Mouse (Mus musculus): ENCODE data around the gene Slc46a2.

Gene Slc46a2

DNA sequence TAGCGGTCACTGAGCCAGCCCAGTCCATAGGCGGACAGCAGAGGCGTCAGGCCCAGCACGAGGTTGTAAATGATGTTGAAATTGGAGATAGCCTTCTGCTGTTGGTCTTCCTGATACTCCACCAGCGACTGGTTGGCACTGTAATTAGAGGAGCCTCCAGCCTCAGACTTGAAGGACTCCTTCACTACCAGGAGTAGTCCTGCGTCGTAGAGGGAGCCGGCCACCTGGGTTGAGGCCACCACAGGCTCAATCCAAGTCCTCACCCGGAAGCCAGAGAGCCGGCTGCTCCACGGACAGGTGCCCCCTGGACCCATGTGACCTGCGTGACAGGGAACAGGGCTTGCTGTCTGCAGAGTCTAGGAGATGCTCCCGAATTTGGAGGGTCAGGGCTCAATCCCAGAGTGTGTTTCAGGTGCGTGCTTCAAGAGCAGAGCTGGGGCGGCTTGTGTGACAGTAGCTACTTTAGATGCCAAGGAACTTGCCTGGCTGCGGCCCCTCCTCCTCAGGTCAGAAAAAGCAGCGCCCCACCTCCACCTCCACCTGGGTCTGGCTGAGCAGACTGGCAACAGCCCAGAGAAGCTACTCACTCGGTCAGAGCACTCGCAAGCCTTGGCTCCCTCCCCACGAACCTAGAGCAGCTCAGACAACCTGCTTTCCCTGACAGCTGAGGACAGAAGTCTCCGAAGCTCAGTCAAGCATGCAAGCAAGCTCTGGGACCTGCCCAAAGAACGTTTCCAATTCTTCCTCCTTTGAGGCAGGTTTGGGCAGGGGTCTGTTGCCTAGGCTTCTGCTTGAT lies at the start of gene Slc46a2:
TSS of gene Slc46a2 (minus strand) at position 449 of the 796 bp plus-strand sequence.
- DNase-seq (ENCODE audit: low spot score), result peak; percentile 44

DNA sequence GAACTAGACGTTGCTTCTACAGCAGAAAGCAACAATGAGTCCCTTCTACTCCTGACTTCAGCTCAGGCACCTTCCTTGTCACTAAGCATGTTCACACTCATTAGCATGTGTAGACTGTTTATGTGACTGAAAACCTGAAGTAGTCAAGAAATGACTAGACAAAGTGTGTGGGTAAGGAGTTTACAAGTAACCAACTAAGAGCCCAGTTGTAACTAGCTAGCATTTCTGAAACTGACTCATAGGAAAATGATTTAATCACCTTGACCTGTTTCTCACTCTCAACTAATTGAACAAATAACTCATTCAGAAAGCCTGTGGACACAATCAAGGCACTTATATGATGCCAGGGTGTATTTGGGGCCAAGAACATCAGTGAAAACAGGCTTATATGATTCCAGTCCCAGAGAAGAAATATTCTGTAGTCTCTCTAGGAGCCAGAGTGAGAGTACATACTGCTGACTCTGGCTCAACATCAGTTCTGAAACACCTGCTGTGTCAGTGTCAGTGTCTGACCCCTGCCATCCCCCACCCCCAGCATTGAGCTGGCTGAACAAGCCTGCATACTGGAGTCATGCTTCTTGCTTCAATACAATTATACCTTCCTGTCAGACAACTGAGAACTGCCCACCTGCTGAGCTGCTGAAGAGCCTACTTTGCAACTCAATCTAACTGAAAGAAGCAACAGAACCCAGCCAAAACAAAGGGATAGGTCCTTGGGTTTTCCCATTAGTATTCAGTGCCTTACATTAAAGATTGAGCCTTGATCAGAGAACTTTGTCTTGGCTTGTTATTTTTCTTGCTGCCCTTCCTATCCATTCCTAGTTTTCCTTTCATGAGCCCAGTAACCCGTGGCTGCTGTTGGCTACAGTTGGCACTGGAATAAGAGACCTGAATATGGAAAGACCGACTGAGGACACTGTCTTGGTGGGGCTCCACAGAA lies 48.8 kb upstream of the Slc46a2 start, which contains the start of gene Mup6:
TSS of gene Mup6 (plus strand) at position 890 of the 940 bp plus-strand sequence.
- DNase-seq (ENCODE audit: low spot score), result no peak

DNA sequence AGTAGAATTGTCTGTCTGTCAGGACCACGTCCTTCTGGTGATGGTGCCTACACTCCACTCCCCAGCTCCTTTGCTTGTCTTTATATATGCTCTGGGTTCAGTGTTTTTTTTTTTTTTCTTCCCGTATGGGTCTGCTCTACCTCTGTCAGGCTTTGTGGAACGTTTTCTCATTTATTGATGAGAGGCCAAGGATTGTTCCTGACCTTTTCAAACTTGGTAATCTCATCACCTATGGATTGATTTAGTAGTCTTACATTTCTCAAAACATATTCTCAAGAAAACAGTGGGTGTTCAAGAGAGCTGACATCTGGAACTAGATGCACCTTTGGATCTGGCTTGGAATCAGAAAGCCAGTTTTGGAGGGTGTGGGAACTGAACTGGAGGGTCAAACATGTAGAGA lies 45.8 kb upstream of the Slc46a2 start, which contains the start of gene Mup4:
TSS of gene Mup4 (minus strand) at position 101 of the 400 bp plus-strand sequence.
- no peak for DNase-seq (ENCODE audit: low spot score)

DNA sequence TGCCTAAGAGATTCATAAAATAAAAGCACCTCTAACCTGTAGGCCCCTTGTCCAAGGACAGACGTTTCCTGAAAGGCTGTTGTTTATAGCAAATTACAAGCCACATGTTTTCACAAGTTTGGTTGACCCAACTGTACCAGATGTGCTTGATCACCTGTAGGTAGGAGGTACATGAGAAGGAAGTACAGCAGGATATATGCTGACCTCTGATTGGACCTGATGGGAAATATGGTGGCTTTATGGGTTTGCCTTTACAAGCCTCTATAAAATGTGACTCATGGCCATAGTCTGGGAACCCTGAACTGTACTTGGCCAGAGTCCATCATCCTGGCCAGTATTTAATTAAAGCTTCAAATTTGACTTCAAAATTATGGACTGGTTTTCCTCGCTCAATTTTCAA lies 22.7 kb upstream of the Slc46a2 start:
- no peak for DNase-seq (ENCODE audit: low spot score)

DNA sequence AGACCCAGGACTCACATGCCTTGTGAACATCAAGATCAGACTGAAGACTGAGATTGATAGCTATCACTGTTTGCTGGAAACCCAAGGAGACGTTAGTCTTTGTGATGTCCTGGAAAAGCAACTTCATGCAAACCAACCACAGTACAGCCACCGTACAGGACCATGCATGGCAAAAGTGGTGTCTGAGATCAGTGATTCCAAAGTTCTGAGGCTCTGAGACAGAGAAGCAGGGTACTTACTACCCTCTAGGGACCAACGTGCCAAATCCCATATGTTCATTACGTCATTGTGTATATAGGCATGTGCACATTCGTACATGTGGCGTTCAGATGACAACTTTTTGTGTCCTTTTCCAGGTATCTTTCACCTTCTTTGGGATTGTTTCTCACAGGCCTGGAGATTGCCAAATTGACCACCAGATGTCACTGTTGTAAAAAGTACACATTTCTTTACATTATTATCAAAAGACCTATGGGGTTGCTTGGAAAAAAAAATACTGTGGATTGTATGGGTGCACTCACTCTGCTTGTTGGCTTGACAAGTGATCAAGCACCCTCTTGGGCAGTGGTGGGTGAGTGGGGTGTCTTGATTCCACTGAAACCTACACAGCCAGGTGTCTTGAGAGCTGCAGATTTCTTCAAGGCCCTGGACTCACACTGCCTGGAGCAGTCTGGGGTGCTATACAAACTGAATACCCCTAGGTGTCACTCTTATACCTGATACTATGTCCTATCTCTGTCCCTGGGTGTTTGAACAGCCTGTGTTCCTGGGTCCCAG lies 17.8 kb upstream of the Slc46a2 start:
- DNase-seq (ENCODE audit: low spot score), result peak; percentile 22

DNA sequence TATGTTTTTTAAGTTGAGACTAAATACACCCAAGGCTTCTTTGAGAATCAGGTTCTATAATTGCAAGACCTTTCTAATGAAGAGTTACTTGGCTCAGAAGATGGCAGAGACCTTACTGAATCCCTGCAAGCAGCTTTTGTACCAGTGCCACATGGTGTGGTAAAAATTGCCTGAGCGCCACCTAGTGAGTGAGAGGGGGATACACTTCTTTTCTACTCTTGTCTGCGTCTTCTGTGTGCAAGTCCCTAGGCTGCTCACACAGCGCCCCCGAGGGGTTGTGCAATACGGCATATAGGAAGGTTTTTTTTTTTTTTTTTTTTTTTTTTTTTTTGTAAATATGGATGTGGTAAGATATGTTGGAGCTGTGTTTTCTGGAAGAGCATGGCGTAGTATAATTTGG lies 13.5 kb upstream of the Slc46a2 start:
- peak; percentile 78 for DNase-seq (ENCODE audit: low spot score)

DNA sequence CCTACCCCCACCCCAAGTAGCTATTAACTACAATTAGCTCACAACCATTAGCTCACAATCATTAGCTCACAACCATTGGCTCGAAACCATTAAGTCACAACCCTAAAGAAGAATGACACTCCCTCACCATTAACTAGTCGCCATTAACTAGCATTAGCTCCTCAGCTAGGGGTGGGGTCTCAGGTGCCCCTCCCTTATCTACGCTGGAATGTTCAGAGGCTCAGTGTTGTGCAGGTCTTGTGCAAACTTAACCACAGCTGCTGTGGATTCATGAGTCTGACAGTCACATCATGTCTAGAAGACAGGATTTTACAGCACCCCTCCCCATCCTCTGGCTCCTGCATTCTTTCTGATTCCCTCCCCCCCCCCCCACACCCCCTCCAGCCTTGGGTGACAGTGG lies 12.8 kb upstream of the Slc46a2 start:
- DNase-seq (ENCODE audit: low spot score), result no peak

DNA sequence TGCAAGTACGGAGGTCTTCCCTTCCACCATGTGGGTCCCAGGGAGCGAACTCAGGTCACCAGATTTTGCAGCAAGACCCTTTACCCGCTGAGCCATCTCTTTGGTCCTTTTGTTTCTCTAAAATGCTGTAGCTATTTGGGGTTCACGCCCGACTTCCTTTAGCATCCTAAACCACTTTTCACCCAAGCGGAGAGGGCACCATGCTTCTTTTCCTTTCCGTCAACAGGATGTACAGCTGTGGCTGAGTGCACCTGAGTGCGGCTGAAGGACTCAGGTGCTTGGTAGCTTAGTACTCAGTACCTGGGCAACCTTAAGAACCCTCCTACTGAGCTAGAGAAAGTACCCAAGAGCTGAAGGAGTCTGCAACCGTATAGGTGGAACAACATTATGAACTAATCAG lies 10.2 kb upstream of the Slc46a2 start:
- DNase-seq (ENCODE audit: low spot score), result no peak

DNA sequence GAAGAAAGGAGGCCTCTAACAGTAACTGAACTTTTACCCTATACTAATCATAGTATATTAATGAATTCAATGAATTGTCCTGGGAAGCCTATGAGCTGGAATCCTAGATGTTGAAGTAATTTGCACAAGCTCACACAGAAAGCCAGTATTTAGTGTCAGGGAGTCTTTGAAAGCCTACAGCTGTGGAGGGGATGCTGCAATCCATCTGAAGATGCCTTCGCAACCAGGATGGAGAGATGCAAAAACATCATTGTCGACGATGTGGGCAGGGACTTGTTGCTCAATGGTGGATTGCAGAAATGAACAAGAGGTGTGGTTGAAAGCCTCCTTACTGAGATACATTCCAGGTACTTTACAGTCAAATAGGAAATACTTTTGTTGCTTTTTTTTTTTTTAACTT lies 3.1 kb upstream of the Slc46a2 start:
- no peak for DNase-seq (ENCODE audit: low spot score)

DNA sequence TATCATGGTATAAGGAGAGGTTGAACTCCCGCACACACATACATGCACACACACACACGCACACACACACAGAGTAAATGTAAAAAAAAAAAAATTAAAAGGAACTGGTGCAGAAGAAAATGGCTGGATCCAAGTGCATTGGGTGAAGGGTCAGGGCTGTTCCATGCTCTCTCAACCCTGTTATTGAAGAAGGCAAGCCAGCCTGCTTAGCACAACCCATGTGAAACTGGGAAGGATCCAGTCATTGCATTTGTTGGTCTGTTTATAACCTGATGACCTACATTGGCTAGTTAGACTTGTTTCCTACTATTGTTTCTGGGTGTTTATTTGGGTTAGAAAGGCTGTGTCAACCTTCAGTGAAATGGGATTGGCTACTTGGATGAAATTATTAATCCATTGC lies 6.1 kb downstream of the Slc46a2 start:
- DNase-seq (ENCODE audit: low spot score), result no peak

DNA sequence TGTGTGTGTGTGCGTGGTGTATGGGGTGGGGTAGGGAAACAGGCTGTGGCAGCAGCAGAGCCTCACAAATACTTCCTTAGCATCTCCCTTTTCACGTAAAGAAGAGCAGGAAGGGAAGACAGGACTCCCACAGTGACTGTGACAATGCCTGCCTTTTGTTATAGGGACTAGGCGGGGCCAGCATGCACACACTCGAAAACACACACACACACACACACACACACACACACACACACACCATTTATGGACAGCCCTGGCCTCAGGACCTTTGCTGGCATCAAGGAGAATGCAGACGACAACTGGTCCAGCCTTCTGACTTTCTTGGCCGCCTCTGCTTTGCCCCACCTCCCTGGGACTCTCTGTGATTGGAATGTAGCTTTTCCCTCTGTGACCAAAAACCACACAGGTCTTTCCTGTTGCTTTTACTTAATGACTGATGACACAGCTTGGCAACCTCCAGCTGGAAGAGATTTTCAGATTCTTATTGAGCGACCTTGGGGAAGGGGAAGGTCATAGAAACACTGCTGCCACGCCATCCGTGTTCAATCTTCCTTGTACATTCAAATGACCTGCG lies 7.1 kb downstream of the Slc46a2 start:
- peak; percentile 8 for DNase-seq (ENCODE audit: low spot score)

DNA sequence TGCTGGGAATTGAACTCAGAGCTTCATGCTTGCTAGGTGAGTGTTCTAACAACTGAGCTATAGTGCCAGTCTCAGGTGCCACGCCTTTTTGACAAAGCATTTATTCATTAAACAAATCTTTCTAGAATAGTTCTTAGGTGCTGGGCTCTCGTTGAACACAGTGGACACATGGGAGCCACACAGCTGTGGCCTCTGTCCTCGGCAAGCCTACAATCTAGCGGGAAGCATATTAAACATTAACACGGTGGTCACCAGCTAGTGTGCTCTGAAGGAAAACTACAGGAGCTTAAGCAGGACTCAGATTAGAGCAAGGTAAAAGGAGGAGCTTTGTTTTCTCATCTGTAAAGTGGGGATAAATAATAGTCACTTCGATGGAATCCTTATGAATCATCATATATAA lies 7.8 kb downstream of the Slc46a2 start:
- DNase-seq (ENCODE audit: low spot score), result no peak

DNA sequence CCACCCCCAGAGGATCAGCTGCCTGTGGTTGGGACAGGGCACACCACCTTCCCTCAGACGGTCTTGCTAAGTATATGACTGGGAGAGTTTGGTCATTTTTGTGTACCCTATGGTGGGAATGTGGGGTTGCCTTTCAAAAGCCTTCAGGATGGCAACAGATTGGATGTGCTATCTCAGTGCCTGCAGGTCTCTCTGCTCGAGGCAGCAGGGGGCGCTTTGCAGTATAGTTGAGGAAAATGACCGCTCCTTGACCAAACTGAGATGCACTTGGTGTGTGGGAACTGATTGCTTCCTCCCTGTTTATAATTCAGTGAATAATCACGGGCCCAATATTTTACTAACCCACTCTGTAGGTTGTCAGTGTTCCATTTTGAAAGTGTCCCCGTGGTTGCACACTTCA lies 12.3 kb downstream of the Slc46a2 start:
- DNase-seq (ENCODE audit: low spot score), result no peak

DNA sequence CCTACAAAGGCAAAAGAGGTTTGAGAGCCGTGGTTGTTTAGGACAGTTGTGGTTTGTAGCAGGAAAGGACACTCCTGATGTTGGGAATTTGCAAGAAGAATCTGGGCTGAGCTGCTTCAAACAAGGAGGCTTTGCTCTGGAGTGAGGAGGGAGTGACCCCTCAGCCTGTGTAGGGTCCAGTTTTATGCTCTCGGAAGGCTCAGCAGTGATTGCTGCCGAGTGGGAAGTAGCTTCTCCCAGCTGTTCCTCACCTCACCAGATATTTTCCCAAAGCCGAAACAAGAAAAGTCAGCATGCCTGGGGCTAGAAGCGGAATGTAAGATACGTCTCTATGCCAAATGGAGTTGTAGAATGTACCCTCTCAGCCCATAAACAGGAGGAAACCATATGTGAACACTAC lies 13.0 kb downstream of the Slc46a2 start:
- no peak for DNase-seq (ENCODE audit: low spot score)

DNA sequence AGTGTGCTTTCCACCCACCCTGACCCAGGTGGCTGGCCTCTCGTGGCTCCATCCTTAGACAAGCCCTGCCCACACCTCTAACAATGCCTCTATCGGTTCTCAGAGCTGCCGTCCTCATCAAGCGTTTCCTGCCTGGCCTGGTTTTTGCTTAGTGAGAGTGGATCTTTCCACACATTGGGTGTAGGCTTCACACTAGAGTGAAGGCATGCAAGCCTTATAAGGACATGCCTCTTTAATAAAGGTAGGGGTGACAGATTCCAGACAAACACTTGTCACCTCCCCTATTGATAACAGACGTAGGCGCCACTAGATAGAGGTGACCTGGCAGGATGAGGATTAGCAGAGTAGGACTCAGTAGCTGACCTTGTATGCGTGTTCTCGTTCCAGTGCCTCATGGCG lies 16.3 kb downstream of the Slc46a2 start:
- no peak for DNase-seq (ENCODE audit: low spot score)

DNA sequence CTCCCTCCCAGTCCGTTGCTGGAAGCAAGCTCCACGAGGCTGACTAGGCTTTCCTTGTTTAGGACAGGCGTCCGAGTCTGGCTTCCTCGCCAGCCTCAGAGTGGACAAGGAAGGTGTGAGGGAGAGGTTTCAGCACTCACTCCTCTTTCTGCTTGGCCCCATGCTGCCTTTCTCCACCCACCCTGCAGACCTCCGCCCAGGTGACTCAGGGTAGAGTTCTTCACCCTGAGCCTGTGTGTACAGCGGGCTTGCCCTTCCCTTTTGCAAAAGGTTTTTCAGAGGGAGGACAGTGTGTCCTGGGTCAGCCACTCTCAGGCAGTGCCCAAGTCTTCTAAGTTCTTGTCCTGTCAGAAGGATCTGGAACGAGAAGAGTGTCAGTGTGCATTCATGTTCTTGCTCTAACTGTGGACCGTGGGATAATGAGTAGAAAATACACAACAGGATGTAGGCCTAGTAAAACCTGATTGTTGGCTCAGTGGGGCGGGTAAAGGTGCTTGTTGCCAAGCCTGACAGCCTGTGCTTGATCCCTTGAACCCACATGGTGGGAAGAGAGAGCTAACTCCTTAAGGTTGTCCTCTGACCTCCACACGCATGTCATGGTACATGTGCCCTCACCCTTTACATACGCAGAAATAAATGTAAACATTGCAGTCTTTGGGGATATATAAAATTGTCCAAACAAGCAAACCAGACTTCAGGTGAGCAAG lies 16.9 kb downstream of the Slc46a2 start:
- DNase-seq (ENCODE audit: low spot score), result no peak

DNA sequence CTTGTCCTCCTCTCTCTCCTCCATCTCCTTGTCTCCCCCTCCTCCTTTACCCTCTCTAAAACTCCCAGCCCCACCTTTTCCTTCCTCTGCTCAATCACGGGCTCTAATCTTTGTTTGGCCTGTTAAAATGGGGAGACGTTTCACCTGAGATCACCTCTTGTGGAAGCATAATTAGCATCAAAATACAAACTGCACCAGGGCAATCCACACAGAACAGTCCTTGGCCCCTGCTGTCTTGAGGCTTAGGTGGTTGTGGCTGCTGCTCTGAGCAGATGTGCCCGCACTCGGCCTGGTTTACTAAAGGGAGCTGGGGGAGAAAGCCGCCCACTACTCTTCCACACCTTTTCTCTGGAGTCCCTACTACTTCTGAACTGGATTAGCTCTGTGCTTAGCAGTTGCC lies 18.9 kb downstream of the Slc46a2 start:
- DNase-seq (ENCODE audit: low spot score), result no peak

DNA sequence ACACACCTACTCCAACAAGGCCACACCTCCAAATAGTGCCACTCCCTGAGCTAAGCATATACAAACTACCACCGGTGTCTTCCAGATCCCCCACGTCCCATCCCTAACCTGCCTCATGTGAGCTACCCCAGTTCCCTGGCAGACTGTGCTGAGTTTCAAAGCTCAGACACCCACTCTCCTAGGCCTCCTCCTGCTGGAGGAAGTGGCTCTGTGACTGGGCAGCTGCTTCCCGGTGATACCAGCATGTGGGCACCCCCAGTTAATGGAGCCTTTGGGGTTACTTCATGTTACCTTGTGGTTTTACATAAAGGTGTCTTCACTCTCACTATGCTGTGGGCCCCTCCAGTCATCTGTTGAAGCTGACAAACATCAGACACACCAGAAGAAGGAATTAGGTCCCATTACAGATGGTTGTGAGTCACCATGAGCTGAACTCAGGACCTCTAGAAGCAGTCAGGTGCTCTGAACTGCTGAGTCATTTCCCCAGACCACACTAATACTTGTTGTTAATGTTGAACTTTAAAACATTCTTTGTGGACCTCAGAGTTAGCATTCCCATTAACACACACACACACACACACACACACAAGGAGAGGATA lies 19.8 kb downstream of the Slc46a2 start:
- no peak for DNase-seq (ENCODE audit: low spot score)

DNA sequence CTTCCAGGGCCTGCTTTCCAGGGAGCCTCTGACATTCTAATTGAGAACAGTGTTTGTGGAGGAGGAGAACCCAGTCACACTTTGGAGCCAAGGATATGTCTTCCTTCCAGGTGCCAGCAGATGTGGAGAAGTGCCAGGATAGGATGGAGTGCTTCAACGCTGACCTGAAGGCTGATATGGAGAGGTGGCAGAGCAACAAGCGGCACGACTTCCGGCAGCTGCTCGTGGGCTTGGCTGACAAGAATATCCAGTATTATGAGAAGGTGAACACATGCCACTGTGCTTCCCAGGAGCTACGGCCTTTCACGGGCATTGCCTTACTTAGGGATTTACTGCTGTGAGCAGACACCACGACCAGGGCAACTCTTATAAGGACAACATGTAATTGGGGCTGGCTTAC lies 20.4 kb downstream of the Slc46a2 start:
- DNase-seq (ENCODE audit: low spot score), result no peak

DNA sequence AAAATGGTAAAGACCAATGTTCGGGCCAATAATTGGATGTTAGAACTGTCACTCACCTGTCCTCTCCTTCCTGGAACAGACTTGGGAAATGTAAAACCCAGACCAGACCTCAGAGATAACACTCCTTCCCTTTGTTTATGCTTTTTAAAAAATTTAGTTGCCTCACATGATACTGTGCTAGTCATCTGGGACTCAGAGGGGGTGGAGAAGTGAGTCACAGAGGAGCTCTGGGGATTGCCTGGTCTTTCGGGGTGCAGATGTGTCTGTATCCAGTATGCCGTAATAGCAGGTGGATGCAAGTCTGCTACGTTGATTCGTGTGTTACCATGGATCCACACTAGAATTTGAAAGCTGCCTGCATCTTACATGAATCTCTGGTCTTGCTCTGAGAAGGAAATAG lies 22.1 kb downstream of the Slc46a2 start:
- DNase-seq (ENCODE audit: low spot score), result no peak
